Mouse (Mus musculus) kidney, postnatal 36 days (tissue): ENCODE measurements around the gene Mettl24.

Experiments
- DNase-seq, 2 experiments: peaks; one replicate each; pipeline ENCODE4 v3.0.0; 2021 to 2022; ENCODE audit warnings: mixed read lengths in 2 of 2

Mettl24 gene

GRCm38 (mm10) chr10:40683092-40683867, at the start of gene Mettl24:
TSS of gene Mettl24 (plus strand) at chr10:40683282.
- DNase-seq = peak; percentile 87 to 92

- DNase-seq = no peak
Measured at GRCm38 (mm10) chr10:40637331-40637730, 45.8 kb upstream of the Mettl24 start.

GRCm38 (mm10) chr10:40638276-40638675, 44.8 kb upstream of the Mettl24 start:
- DNase-seq = peak; percentile 15 to 25

- no peak for DNase-seq
Measured at GRCm38 (mm10) chr10:40638823-40639819, 44.0 kb upstream of the Mettl24 start.

DNA sequence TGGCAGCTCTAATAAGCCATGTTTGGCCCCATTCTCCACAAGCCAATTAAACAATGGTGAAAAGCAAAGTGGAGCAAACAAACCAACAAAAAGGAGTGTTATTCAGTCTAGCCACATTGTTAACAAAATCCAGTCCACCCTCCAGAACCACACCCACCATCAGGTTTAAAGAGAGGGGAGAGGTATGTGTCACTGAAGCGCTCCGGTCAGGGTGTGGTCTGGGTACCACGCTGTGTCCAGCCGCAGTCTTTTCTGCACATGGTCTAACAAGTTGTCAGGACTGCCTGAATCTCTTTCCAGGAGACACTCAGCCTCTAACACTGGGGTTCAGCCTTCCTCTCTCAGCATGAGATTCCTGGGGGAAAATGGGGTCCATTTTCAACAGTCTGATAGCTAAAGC, 42.7 kb upstream of the Mettl24 start:
- DNase-seq = no peak

- no peak for DNase-seq
Measured at GRCm38 (mm10) chr10:40641901-40642300, 41.2 kb upstream of the Mettl24 start.

GRCm38 (mm10) chr10:40643126-40643525, 40.0 kb upstream of the Mettl24 start:
- DNase-seq = no peak

GRCm38 (mm10) chr10:40644456-40644855, 38.6 kb upstream of the Mettl24 start:
- DNase-seq = no peak

DNA sequence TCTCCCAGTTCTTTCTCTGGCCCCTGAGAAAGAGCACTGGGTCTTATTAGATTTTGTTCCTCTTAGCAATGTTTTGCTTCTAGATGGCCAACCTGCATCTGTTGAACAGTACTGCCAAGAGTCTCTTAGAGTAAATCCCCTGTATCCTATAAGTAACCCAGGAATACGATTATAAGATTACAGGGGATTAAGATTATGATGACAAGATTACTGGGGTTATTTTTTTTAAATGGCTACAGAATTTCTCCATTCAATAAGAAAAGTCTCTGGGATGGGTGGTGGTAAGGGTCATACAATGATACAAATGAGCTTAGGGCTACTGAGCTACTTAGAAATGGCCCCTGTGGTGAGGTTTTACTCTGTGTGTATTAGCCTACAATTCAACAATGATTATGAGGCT, 37.7 kb upstream of the Mettl24 start:
- no peak for DNase-seq

DNA sequence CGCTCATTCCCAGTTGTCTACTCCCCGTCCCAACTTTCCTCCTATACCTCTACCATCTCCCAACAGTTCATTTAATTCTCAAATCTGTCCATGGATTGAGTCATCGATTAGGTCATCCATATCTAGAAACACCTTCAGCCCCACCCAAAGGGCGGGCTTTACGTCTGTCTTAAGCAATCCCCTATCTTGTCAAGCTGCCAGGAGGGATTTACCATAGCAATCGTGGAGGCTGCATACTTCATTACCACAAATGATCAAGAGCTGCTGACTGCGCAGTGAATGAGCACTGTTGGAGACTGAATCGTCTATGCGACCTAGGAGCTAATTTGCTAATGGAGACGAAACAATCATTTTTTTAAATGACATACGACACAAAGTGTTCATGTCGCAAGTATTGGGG, 34.3 kb upstream of the Mettl24 start:
- DNase-seq = no peak

DNA sequence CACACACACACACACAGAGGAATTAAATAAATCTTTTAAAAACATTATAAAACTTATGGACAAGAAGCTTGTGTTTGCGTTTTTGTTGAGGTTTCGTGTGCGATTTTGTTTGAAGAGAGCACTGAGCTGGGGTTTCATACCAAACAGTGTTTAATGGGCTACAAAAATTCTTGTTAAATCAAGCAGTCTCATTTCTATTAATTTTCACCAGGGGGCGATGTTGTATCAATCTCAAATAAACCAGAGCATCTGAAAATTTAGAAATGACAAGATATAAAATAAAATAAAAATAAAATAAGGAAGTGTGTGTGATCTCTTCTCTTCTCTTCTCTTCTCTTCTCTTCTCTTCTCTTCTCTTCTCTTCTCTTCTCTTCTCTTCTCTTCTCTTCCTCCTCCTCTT, 33.4 kb upstream of the Mettl24 start:
- no peak for DNase-seq

DNA sequence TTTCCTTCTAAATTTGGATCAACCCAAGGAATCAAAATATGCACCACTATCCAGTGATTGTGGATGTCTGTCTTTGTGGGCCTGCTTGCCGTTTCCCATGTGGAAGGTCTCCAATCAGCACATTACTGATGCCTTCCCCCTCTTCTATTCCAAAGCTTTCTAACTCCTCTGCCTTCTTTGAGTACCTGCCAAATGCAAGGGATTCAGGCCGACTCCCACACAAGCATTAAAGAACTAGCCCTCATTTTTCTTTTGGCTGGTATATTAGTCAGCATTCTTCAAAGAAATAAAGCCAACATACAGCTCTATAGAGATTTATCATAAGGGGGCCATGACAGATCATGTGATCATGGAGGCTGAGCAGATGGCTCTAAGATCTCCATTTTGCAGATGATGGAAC, 31.4 kb upstream of the Mettl24 start:
- no peak for DNase-seq

DNA sequence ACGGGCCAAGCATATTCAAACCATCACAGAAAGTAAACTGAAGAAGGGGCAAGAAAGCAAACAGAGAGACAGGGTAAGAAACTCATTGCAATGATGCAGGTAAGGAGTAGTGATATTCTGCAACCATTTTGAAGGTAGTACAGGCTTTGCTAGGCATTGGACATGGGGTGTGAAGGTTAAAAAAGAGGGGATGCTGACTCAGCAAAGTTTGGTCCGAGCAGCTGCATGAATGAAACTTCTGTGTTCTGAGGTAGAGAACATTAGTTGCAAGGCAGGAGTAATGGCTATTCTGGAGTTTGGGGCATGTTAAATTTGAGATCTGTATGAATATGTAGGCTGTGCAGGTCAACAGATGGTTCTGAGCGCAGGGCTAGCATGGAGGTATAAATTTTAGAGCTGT, 17.8 kb upstream of the Mettl24 start:
- no peak for DNase-seq

- DNase-seq = no peak
Measured at GRCm38 (mm10) chr10:40666943-40667342, 16.1 kb upstream of the Mettl24 start.

DNA sequence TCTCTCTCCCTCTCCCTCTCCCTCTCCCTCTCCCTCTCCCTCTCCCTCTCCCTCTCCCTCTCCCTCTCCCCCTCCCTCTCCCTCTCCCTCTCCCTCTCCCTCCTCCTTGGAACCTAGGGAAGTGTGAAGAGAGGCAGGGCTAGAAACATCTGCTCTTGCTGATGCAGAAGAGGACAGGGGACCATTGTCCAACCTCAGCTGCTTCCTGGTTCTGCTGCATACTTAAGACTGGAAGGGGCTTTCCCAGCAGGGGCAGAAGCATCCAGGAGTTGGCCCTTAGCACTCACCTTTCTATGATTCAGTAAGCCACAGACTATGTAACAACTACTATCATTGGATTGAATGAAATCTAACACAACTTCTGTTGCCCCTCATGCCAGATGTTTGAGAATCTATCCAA, 14.4 kb upstream of the Mettl24 start:
- no peak for DNase-seq

- DNase-seq = no peak
Measured at GRCm38 (mm10) chr10:40672587-40673296, 10.3 kb upstream of the Mettl24 start.

GRCm38 (mm10) chr10:40673297-40673665, 9.8 kb upstream of the Mettl24 start:
- no peak for DNase-seq

GRCm38 (mm10) chr10:40674151-40674550, 8.9 kb upstream of the Mettl24 start:
- no peak for DNase-seq

DNA sequence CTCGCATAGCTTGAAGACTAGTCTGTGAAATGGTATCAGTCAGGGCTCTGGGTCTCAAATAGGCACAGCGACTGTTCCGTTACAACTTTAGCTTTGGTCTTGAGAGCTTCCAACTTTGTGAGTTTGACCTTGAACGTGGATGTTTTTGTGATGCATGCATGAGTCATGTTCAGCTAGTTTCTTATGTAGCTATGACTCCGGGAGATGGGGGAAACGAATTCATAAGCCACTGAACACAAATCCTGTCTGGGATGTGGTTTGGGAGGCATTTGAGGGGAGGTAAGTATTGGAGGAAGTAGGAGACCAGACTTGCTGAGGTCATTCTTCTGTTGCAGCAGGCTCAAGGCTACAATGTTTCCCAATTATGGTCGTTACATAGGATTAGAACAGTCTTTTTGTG, 7.2 kb upstream of the Mettl24 start:
- no peak for DNase-seq

- no peak for DNase-seq
Measured at GRCm38 (mm10) chr10:40678477-40678876, 4.6 kb upstream of the Mettl24 start.

DNA sequence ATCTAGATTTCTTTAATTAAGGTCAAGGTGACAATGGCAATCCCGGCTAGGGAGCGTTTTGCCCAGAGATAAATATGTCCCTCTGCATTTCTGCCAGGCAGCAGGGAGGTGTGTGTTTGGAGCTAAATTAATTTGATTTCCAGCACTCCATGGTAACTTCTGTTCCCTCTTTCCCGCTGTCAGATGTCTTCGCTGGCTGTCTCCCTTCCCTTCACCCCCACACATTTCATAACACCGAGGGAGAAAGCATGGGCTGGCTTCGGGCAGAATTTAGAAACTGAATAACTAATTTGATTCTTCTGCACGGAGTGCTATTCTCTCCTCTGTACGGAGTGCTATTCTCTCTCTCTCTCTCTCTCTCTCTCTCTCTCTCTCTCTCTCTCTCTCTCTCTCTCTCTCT, 612 bp upstream of the Mettl24 start:
- peak in 1 of 2 experiments; percentile 11 for DNase-seq

DNA sequence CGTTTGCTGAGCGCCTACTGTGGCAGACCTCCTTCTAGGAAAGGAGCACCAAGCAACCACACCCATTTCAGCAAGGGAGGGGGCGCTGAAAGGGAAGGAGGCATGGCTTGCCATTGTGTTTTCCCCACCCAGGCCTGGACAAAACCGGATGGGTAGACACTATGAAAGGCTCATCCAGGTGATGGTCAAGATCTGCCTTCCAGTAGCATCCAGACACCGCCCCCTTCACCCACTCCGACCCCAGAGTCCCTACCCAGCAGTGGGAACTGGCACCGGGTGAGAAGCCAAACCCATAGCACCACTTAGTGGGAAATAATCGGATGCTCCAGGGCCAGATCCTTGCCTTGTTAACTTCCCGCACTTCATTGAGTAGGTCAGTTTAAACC, 779 bp downstream of the Mettl24 start:
- no peak for DNase-seq

DNA sequence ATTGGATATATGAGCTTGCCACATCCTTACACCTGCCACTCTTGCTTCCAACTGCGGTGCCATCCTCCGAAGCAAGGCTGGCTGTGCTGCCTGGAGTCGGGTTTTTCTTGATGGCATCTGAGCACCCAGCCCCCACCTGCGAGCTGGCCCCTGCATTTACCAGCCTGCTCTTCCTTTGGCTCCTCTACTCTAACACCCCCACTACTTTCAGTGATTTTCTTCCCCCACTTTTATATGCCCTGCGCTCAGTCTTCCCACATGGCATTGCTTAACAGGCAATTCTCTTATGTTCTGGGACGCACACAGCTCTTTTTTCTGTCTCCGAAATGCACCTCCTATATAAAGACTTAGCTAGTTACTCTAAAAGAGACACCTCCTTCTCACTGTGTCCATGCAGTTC, 1.2 kb downstream of the Mettl24 start:
- no peak for DNase-seq
